Mouse (Mus musculus): ENCODE data around the gene Tiam1. TPM values are rescaled to one million over a fixed set of nuclear protein-coding genes. Genes with fewer than 3 reads are reported as not detected.
"Not testable (repeated sequence)": the region's sequence is repeated elsewhere in the genome, so short reads cannot be mapped to it uniquely, and the experiment has no call there.

Tiam1 gene
- polyA plus RNA-seq, 1 experiment from 2014 or later: 21.9 TPM

GRCm38 (mm10) chr16:90073510-90073909, 70.1 kb downstream of the Tiam1 start:
- Histone ChIP-seq H3K4me2 (peak overlapping the region; percentile 16), H3K4me3 (no peak overlapping the region), H3K9ac (no peak overlapping the region), H3K27ac (replicated peaks) (peak overlapping the region; percentile 63; the same call in 1 of the 2 replicates), H3K9me3 (no peaks in the 10 kb centered on the region), H3K36me3 (no peaks in the 10 kb centered on the region), H3K4me1 (replicated peaks) (peaks cover 44% of the 10 kb centered on the region), H3K27me3 (no peaks in the 10 kb centered on the region)
- 19% methylated on average over 7 of the region's 7 CpGs for WGBS
- 0 out of 2 replicates have a peak, but pooled peaks have one; percentile 11 for ATAC-seq (ENCODE audit: low read depth)

- Histone ChIP-seq H3K4me2 (peak overlapping the region; percentile 16), H3K9ac (no peak overlapping the region; the same call in 1 of the 2 replicates), H3K27ac (replicated peaks) (peak overlapping the region; percentile 63), H3K4me3 (no peak overlapping the region), H3K9me3 (no peaks in the 10 kb centered on the region), H3K36me3 (no peaks in the 10 kb centered on the region), H3K27me3 (no peaks in the 10 kb centered on the region), H3K4me1 (replicated peaks) (peaks cover 45% of the 10 kb centered on the region)
- WGBS: 22% methylated on average over 15 of the region's 15 CpGs
- no peak for ATAC-seq (ENCODE audit: low read depth)
Observed at GRCm38 (mm10) chr16:90072651-90073050, 70.9 kb downstream of the Tiam1 start.

GRCm38 (mm10) chr16:90071125-90071524, 72.4 kb downstream of the Tiam1 start:
- not testable (repeated sequence) for H3K9me3 ChIP-seq; H3K27ac ChIP-seq (replicated peaks); H3K4me2 ChIP-seq; H3K27me3 ChIP-seq; H3K9ac ChIP-seq; H3K4me3 ChIP-seq; H3K36me3 ChIP-seq
- ATAC-seq (ENCODE audit: low read depth): peak; percentile 84
- peaks cover 45% of the 10 kb centered on the region for H3K4me1 ChIP-seq (replicated peaks)

- WGBS: 79% methylated on average over 11 of the region's 11 CpGs
- Histone ChIP-seq H3K4me3 (no peak overlapping the region), H3K9me3 (no peaks in the 10 kb centered on the region), H3K9ac (no peak overlapping the region), H3K27ac (replicated peaks) (no peak overlapping the region), H3K4me2 (no peak overlapping the region), H3K27me3 (no peaks in the 10 kb centered on the region), H3K36me3 (0 out of 2 replicates have a peak, but pooled peaks cover 3% of the 10 kb centered on the region), H3K4me1 (replicated peaks) (peaks cover 45% of the 10 kb centered on the region)
- ATAC-seq (ENCODE audit: low read depth): no peak
Observed at GRCm38 (mm10) chr16:90070104-90070503, 73.5 kb downstream of the Tiam1 start.

GRCm38 (mm10) chr16:90069197-90069596, 74.4 kb downstream of the Tiam1 start:
- no peaks in the 10 kb centered on the region for H3K9me3 ChIP-seq
- WGBS: 63% methylated on average over 8 of the region's 8 CpGs

GRCm38 (mm10) chr16:90052905-90053519, 90.6 kb downstream of the Tiam1 start:
- H3K4me1 ChIP-seq (replicated peaks): peaks cover 14% of the 10 kb centered on the region
- 67% methylated on average over 14 of the region's 14 CpGs for WGBS
- H3K27ac ChIP-seq (replicated peaks): no peak overlapping the region
- peaks cover 5% of the 10 kb centered on the region; the same call in 1 of the 2 replicates for H3K36me3 ChIP-seq
- H3K4me3 ChIP-seq: no peak overlapping the region
- no peaks in the 10 kb centered on the region for H3K27me3 ChIP-seq
- ATAC-seq (ENCODE audit: low read depth): peak; percentile 77
- H3K9ac ChIP-seq: no peak overlapping the region
- no peaks in the 10 kb centered on the region for H3K9me3 ChIP-seq
- no peak overlapping the region for H3K4me2 ChIP-seq

More at GRCm38 (mm10) chr16:90069197-90069596, 74.4 kb downstream of the Tiam1 start:
- Histone ChIP-seq H3K4me2 (no peak overlapping the region), H3K36me3 (peaks cover 6% of the 10 kb centered on the region; the same call in 1 of the 2 replicates), H3K9ac (no peak overlapping the region), H3K4me3 (no peak overlapping the region), H3K27me3 (no peaks in the 10 kb centered on the region), H3K27ac (replicated peaks) (no peak overlapping the region), H3K4me1 (replicated peaks) (peaks cover 42% of the 10 kb centered on the region)
- no peak for ATAC-seq (ENCODE audit: low read depth)

GRCm38 (mm10) chr16:90052409-90052808, 91.2 kb downstream of the Tiam1 start:
- Histone ChIP-seq H3K4me1 (replicated peaks) (peaks cover 14% of the 10 kb centered on the region), H3K27ac (replicated peaks) (no peak overlapping the region), H3K9me3 (no peaks in the 10 kb centered on the region), H3K4me2 (no peak overlapping the region), H3K4me3 (no peak overlapping the region), H3K9ac (no peak overlapping the region), H3K36me3 (peaks cover 5% of the 10 kb centered on the region; the same call in 1 of the 2 replicates), H3K27me3 (no peaks in the 10 kb centered on the region)
- 73% methylated on average over 11 of the region's 11 CpGs for WGBS
- ATAC-seq (ENCODE audit: low read depth): 0 out of 2 replicates have a peak, but pooled peaks have one; percentile 12

GRCm38 (mm10) chr16:90051051-90051450, 92.5 kb downstream of the Tiam1 start:
- H3K9ac ChIP-seq: no peak overlapping the region
- H3K4me2 ChIP-seq: no peak overlapping the region
- no peak overlapping the region for H3K27ac ChIP-seq (replicated peaks)
- no peak overlapping the region for H3K4me3 ChIP-seq
- peaks cover 5% of the 10 kb centered on the region; the same call in 1 of the 2 replicates for H3K36me3 ChIP-seq
- H3K4me1 ChIP-seq (replicated peaks): peaks cover 14% of the 10 kb centered on the region
- no peaks in the 10 kb centered on the region for H3K27me3 ChIP-seq
- no peaks in the 10 kb centered on the region for H3K9me3 ChIP-seq
- 92% methylated on average over 7 of the region's 7 CpGs for WGBS
- ATAC-seq (ENCODE audit: low read depth): no peak

- 95% methylated on average over 6 of the region's 6 CpGs for WGBS
Observed at GRCm38 (mm10) chr16:90047841-90048240, 95.7 kb downstream of the Tiam1 start.

GRCm38 (mm10) chr16:90046494-90047158, 96.9 kb downstream of the Tiam1 start:
- H3K4me2 ChIP-seq: no peak overlapping the region
- no peaks in the 10 kb centered on the region for H3K36me3 ChIP-seq
- no peaks in the 10 kb centered on the region for H3K9me3 ChIP-seq
- no peak for ATAC-seq (ENCODE audit: low read depth)
- H3K4me3 ChIP-seq: no peak overlapping the region
- H3K27me3 ChIP-seq: no peaks in the 10 kb centered on the region
- 84% methylated on average over 12 of the region's 12 CpGs for WGBS
- H3K9ac ChIP-seq: no peak overlapping the region
- peaks cover 2% of the 10 kb centered on the region for H3K4me1 ChIP-seq (replicated peaks)
- no peak overlapping the region for H3K27ac ChIP-seq (replicated peaks)

More at GRCm38 (mm10) chr16:90047841-90048240, 95.7 kb downstream of the Tiam1 start:
- H3K4me2 ChIP-seq: no peak overlapping the region
- H3K4me3 ChIP-seq: no peak overlapping the region
- H3K9ac ChIP-seq: no peak overlapping the region
- no peak overlapping the region for H3K27ac ChIP-seq (replicated peaks)
- no peaks in the 10 kb centered on the region for H3K4me1 ChIP-seq (replicated peaks)
- no peak for ATAC-seq (ENCODE audit: low read depth)
- no peaks in the 10 kb centered on the region for H3K36me3 ChIP-seq
- no peaks in the 10 kb centered on the region for H3K27me3 ChIP-seq
- no peaks in the 10 kb centered on the region for H3K9me3 ChIP-seq

- no peak overlapping the region for H3K27ac ChIP-seq (replicated peaks)
- ATAC-seq (ENCODE audit: low read depth): no peak
- H3K36me3 ChIP-seq: no peaks in the 10 kb centered on the region
- 93% methylated on average over 8 of the region's 8 CpGs for WGBS
- no peaks in the 10 kb centered on the region for H3K9me3 ChIP-seq
- H3K9ac ChIP-seq: no peak overlapping the region
- no peak overlapping the region for H3K4me2 ChIP-seq
- H3K4me3 ChIP-seq: no peak overlapping the region
- H3K27me3 ChIP-seq: no peaks in the 10 kb centered on the region
- peaks cover 11% of the 10 kb centered on the region for H3K4me1 ChIP-seq (replicated peaks)
Observed at GRCm38 (mm10) chr16:90045611-90046010, 98.0 kb downstream of the Tiam1 start.

- Histone ChIP-seq H3K4me1 (replicated peaks) (peaks cover 14% of the 10 kb centered on the region), H3K9me3 (no peaks in the 10 kb centered on the region), H3K4me3 (no peak overlapping the region), H3K9ac (no peak overlapping the region), H3K27me3 (no peaks in the 10 kb centered on the region), H3K4me2 (no peak overlapping the region), H3K27ac (replicated peaks) (no peak overlapping the region), H3K36me3 (no peaks in the 10 kb centered on the region)
- no peak for ATAC-seq (ENCODE audit: low read depth)
- 85% methylated on average over 21 of the region's 21 CpGs for WGBS
Observed at GRCm38 (mm10) chr16:90044004-90044754, 99.4 kb downstream of the Tiam1 start.
